Mouse (Mus musculus) cortical plate, adult 2 months (tissue): ENCODE results near the gene Zbtb8b.

Experiments used
- CTCF ChIP-seq: fragments of 200-500 bp; IDR thresholded peaks from 2 replicates; pipeline ENCODE4 v1.5.1; 2011; ENCODE audit warnings: mild to moderate bottlenecking, control low read depth, low read length; ENCODE audit not compliant: insufficient read depth; ENCODE audit errors: extremely low read depth
- POLR2A ChIP-seq: fragments of 200-500 bp; IDR thresholded peaks from 2 replicates; pipeline ENCODE4 v1.6.1; 2011; ENCODE audit warnings: mild to moderate bottlenecking, low read length, control low read depth; ENCODE audit not compliant: insufficient read depth; ENCODE audit errors: extremely low read depth

- TF ChIP-seq CTCF (no peak), POLR2A (peak; percentile 84)
Measured at GRCm38 (mm10) chr4:129461183-129461960, 20.7 kb upstream of the Zbtb8b start, which contains the start of gene Bsdc1.
